Mouse (Mus musculus) MEL (cell line): ENCODE data around the gene Ppfibp1. TPM values are rescaled to one million over a fixed set of nuclear protein-coding genes. Genes with fewer than 3 reads are reported as not detected.

Source experiments
- DNase-seq: peaks from one replicate; pipeline ENCODE4 v3.0.0; 2011; ENCODE audit warnings: low read depth, low spot score
- H3K27ac ChIP-seq: 2 replicates; pipeline ENCODE4 v1.5.1; 2012; ENCODE audit warnings: low read depth, mild to moderate bottlenecking, control low read depth, low read length, moderate library complexity; ENCODE audit not compliant: control insufficient read depth
- H3K27me3 ChIP-seq, 2 experiments: fragments of 150-350 bp in 1 of 2; sonication (generic) in 1 of 2; 2 replicates each; pipeline ENCODE4 v1.6.1; 2012; ENCODE audit warnings: low read length in 2 of 2, mild to moderate bottlenecking in 2 of 2, improper control_type of control experiment in 1 of 2, moderate library complexity in 1 of 2; ENCODE audit not compliant: insufficient read depth in 2 of 2, control insufficient read depth in 1 of 2
- H3K36me3 ChIP-seq, 2 experiments: 2 replicates each; pipeline ENCODE4 v1.6.1; 2012 to 2014; ENCODE audit warnings: low read length in 2 of 2, improper control_type of control experiment in 1 of 2, inconsistent platforms in 1 of 2, mild to moderate bottlenecking in 1 of 2; ENCODE audit not compliant: insufficient read depth in 2 of 2, control insufficient read depth in 1 of 2
- H3K4me1 ChIP-seq, 2 experiments: fragments of 150-350 bp in 1 of 2; sonication (generic) in 1 of 2; 2 replicates each; pipeline ENCODE4 v1.6.1; 2012; ENCODE audit warnings: low read length in 2 of 2, improper control_type of control experiment in 1 of 2, mild to moderate bottlenecking in 1 of 2; ENCODE audit not compliant: insufficient read depth in 2 of 2, control insufficient read depth in 1 of 2
- H3K4me3 ChIP-seq, 2 experiments: fragments of 150-350 bp in 1 of 2; sonication (generic) in 1 of 2; 2 replicates each; pipeline ENCODE4 v1.5.1; 2012; ENCODE audit warnings: low read depth in 2 of 2, low read length in 2 of 2, mild to moderate bottlenecking in 2 of 2, moderate library complexity in 2 of 2, control low read depth in 1 of 2, improper control_type of control experiment in 1 of 2; ENCODE audit not compliant: control insufficient read depth in 1 of 2, insufficient read depth in 1 of 2
- H3K79me2 ChIP-seq: 2 replicates; pipeline ENCODE4 v1.6.1; 2012; ENCODE audit warnings: mild to moderate bottlenecking, low read length, moderate library complexity; ENCODE audit not compliant: control insufficient read depth, poor library complexity, insufficient read depth
- H3K9ac ChIP-seq: 2 replicates; pipeline ENCODE4 v1.6.1; 2012; ENCODE audit warnings: low read depth, mild to moderate bottlenecking, control low read depth, low read length, moderate library complexity; ENCODE audit not compliant: control insufficient read depth, poor library complexity, severe bottlenecking
- H3K9me3 ChIP-seq: fragments of 150-350 bp; sonication (generic); replicated peaks from 2 replicates; pipeline ENCODE4 v1.6.1; 2012; ENCODE audit warnings: mild to moderate bottlenecking, low read length, improper control_type of control experiment, moderate library complexity; ENCODE audit not compliant: insufficient read depth
- CTCF ChIP-seq, 3 experiments: IDR thresholded peaks in 2 of 3; conservative IDR thresholded peaks in 1 of 3; 2 replicates each; pipeline ENCODE4 v1.5.1; 2011 to 2012; ENCODE audit warnings: low read length in 3 of 3, low read depth in 2 of 3, mild to moderate bottlenecking in 2 of 3, improper control_type of control experiment in 1 of 3, inconsistent platforms in 1 of 3, mixed read lengths in 1 of 3, moderate library complexity in 1 of 3; ENCODE audit not compliant: control insufficient read depth in 1 of 3, insufficient read depth in 1 of 3, poor library complexity in 1 of 3, severe bottlenecking in 1 of 3
- E2F4 ChIP-seq: IDR thresholded peaks from 2 replicates; pipeline ENCODE4 v1.6.1; 2011; ENCODE audit warnings: low read depth, low read length, improper control_type of control experiment, borderline replicate concordance
- EP300 ChIP-seq, 2 experiments: IDR thresholded peaks; 2 replicates each; pipeline ENCODE4 v1.6.1; 2011; ENCODE audit warnings: improper control_type of control experiment in 2 of 2, low read length in 2 of 2, low read depth in 1 of 2, mild to moderate bottlenecking in 1 of 2
- ETS1 ChIP-seq: IDR thresholded peaks from 2 replicates; pipeline ENCODE4 v1.6.1; 2012; ENCODE audit warnings: low read depth, mild to moderate bottlenecking, inconsistent platforms, low read length, improper control_type of control experiment, moderate library complexity
- GATA1 ChIP-seq: IDR thresholded peaks from 2 replicates; pipeline ENCODE4 v1.6.1; 2011; ENCODE audit warnings: low read depth, low read length, improper control_type of control experiment
- MAZ ChIP-seq: IDR thresholded peaks from 2 replicates; pipeline ENCODE4 v1.6.1; 2012; ENCODE audit warnings: low read depth, mild to moderate bottlenecking, inconsistent platforms, low read length, improper control_type of control experiment
- MYC ChIP-seq: IDR thresholded peaks from 2 replicates; pipeline ENCODE4 v1.6.1; 2011; ENCODE audit warnings: low read depth, mild to moderate bottlenecking, low read length, improper control_type of control experiment, moderate library complexity
- NRF1 ChIP-seq: IDR thresholded peaks from 2 replicates; pipeline ENCODE4 v1.6.1; 2014; ENCODE audit warnings: low read depth, mild to moderate bottlenecking, inconsistent platforms, low read length, improper control_type of control experiment, moderate library complexity; ENCODE audit not compliant: poor library complexity, insufficient read depth, severe bottlenecking
- POLR2AphosphoS2 ChIP-seq: IDR thresholded peaks from 2 replicates; pipeline ENCODE4 v1.6.1; 2011; ENCODE audit warnings: low read length, improper control_type of control experiment
- POLR2AphosphoS5 ChIP-seq: IDR thresholded peaks from 2 replicates; pipeline ENCODE4 v1.6.1; 2012; ENCODE audit warnings: low read depth, borderline replicate concordance, mild to moderate bottlenecking, inconsistent platforms, low read length, moderate library complexity, mixed read lengths
- RAD21 ChIP-seq: IDR thresholded peaks from 2 replicates; pipeline ENCODE4 v1.6.1; 2011; ENCODE audit warnings: mild to moderate bottlenecking, low read depth, low read length, improper control_type of control experiment
- SIN3A ChIP-seq: IDR thresholded peaks from 2 replicates; pipeline ENCODE4 v1.6.1; 2012; ENCODE audit warnings: low read length, improper control_type of control experiment, inconsistent platforms
- UBTF ChIP-seq: IDR thresholded peaks from 2 replicates; pipeline ENCODE4 v1.6.1; 2012; ENCODE audit warnings: low read depth, mild to moderate bottlenecking, inconsistent platforms, low read length, improper control_type of control experiment, moderate library complexity, borderline replicate concordance; ENCODE audit not compliant: insufficient read depth
- USF2 ChIP-seq, 2 experiments: IDR thresholded peaks; 2 replicates each; pipeline ENCODE4 v1.6.1; 2011 to 2012; ENCODE audit warnings: improper control_type of control experiment in 2 of 2, low read length in 2 of 2, borderline replicate concordance in 1 of 2, inconsistent platforms in 1 of 2, low read depth in 1 of 2, mild to moderate bottlenecking in 1 of 2; ENCODE audit not compliant: insufficient read depth in 1 of 2
- ZC3H11A ChIP-seq: IDR thresholded peaks from 2 replicates; pipeline ENCODE4 v1.6.1; 2012; ENCODE audit warnings: low read depth, mild to moderate bottlenecking, inconsistent platforms, low read length, improper control_type of control experiment
- ZKSCAN1 ChIP-seq: IDR thresholded peaks from 2 replicates; pipeline ENCODE4 v1.6.1; 2012; ENCODE audit warnings: low read depth, mild to moderate bottlenecking, inconsistent platforms, low read length, improper control_type of control experiment, moderate library complexity
- ZMIZ1 ChIP-seq: IDR thresholded peaks from 2 replicates; pipeline ENCODE4 v1.6.1; 2012; ENCODE audit warnings: low read depth, mild to moderate bottlenecking, inconsistent platforms, low read length, improper control_type of control experiment, moderate library complexity
- ZNF384 ChIP-seq: IDR thresholded peaks from 2 replicates; pipeline ENCODE4 v1.6.1; 2012; ENCODE audit warnings: low read depth, mild to moderate bottlenecking, inconsistent platforms, low read length, improper control_type of control experiment
- polyA plus RNA-seq, 2 experiments: library from polyadenylated mRNA; stranded (reverse) in 1 of 2; unstranded in 1 of 2; fragments of >175 nt in 1 of 2; fragments of >200 nt in 1 of 2; gene quantifications; 2 replicates each; pipeline versions ENCODE4 v1.2.1 to v1.2.4; 2012; ENCODE audit warnings: low replicate concordance in 2 of 2, low read depth in 1 of 2; ENCODE audit not compliant: insufficient read length in 2 of 2, insufficient read depth in 1 of 2, missing spikeins in 1 of 2
- total RNA-seq: library from RNA; depleted of rRNA; stranded (reverse); fragments of 300-350 nt; gene quantifications from 2 replicates; pipeline ENCODE4 v1.2.3, GENCODE M21; 2012

Ppfibp1 gene
- total and polyA plus RNA-seq, 3 experiments, result 12.2 to 14.6 TPM; not detected in 1

- Histone ChIP-seq H3K4me3 (no peak overlapping the region), H3K9me3 (no peaks in the 10 kb centered on the region), H3K4me1 (peaks cover 0 to 4% of the 10 kb centered on the region in 2 experiments; a peak in 2 of 4 replicates), H3K79me2 (no peaks in the 10 kb centered on the region), H3K9ac (no peak overlapping the region), H3K36me3 (peaks cover 0 to 2% of the 10 kb centered on the region in 2 experiments; a peak in 2 of 4 replicates), H3K27ac (no peak overlapping the region), H3K27me3 (no peaks in the 10 kb centered on the region)
- peak; percentile 26 for DNase-seq
- no peak for TF ChIP-seq MAZ
- no peak for TF ChIP-seq ZC3H11A
- TF ChIP-seq ETS1, result no peak
- no peak for TF ChIP-seq EP300 (IDR thresholded peaks at IDR 0.05; ENCODE audit: low read depth in 1 of 2, low read length in 2 of 2)
- TF ChIP-seq ZNF384, result no peak
- no peak for TF ChIP-seq MYC
- no peak for TF ChIP-seq POLR2AphosphoS5
- no peak for TF ChIP-seq CTCF (IDR thresholded peaks at IDR 0.05 in 2 of 3, conservative IDR thresholded peaks at IDR 0.05 in 1 of 3; ENCODE audit: control insufficient read depth in 1 of 3, insufficient read depth in 1 of 3, low read depth in 2 of 3, low read length in 3 of 3, poor library complexity in 1 of 3, severe bottlenecking in 1 of 3)
- no peak for TF ChIP-seq UBTF
- no peak for TF ChIP-seq USF2 (IDR thresholded peaks at IDR 0.05; ENCODE audit: borderline replicate concordance in 1 of 2, insufficient read depth in 1 of 2, low read depth in 1 of 2, low read length in 2 of 2)
- TF ChIP-seq SIN3A, result no peak
- no peak for TF ChIP-seq RAD21
- no peak for TF ChIP-seq ZKSCAN1
- TF ChIP-seq NRF1, result no peak
- no peak for TF ChIP-seq GATA1
- no peak for TF ChIP-seq POLR2AphosphoS2
- no peak for TF ChIP-seq E2F4
- TF ChIP-seq ZMIZ1, result no peak
Observed at GRCm38 (mm10) chr6:147075808-147076387, 187.6 kb downstream of the Ppfibp1 start.

- no peak overlapping the region for H3K27ac ChIP-seq
- no peak for DNase-seq
- H3K27me3 ChIP-seq, result no peaks in the 10 kb centered on the region
Observed at GRCm38 (mm10) chr6:147076878-147077277, 188.6 kb downstream of the Ppfibp1 start.

More at GRCm38 (mm10) chr6:147076878-147077277, 188.6 kb downstream of the Ppfibp1 start:
- no peak overlapping the region for H3K9ac ChIP-seq
- H3K9me3 ChIP-seq, result no peaks in the 10 kb centered on the region
- peaks cover 0 to 2% of the 10 kb centered on the region in 2 experiments; a peak in 2 of 4 replicates for H3K36me3 ChIP-seq
- H3K4me3 ChIP-seq, result no peak overlapping the region
- H3K4me1 ChIP-seq, result peaks cover 0 to 4% of the 10 kb centered on the region in 2 experiments; a peak in 2 of 4 replicates
- no peaks in the 10 kb centered on the region for H3K79me2 ChIP-seq
- no peak for TF ChIP-seq ZNF384
